Comparison of ENCODE assay signal across 27 mouse cellular contexts in genomic region chr6:140192526-140192925, GRCm38 (mm10).
DNase-seq lines count a peak whose midpoint lies in the region; ATAC-seq and TF ChIP-seq lines count a peak whose summit lies in the region.
"Had no signal": no experiment of that assay in that cellular context is flagged by ENCODE, and none has a peak within 500 bp of the region (broad histone marks: within the 10 kb centered on the region; RNA-seq: fewer than 3 reads in every experiment).

No protein-coding gene starts in this region.

- 86% methylated on average over 17 of the region's 17 CpGs for WGBS in forebrain, embryonic 14.5 days

- TF ChIP-seq CTCF in E14TG2a.4 (conservative IDR thresholded peaks at IDR 0.05; ENCODE audit: low read length), result no peak

- H3K36me3 ChIP-seq in E14TG2a.4 (ENCODE audit: insufficient read depth, low read length) (no peaks in the 10 kb centered on the region), ES-E14 (ENCODE audit: control insufficient read depth, insufficient read depth, low read length, poor library complexity, severe bottlenecking) (no peaks in the 10 kb centered on the region)
- H3K36me3 ChIP-seq in forebrain, embryonic 14.5 days (ENCODE audit: control insufficient read depth, insufficient read depth, low read length), result no peaks in the 10 kb centered on the region
- H3K36me3 ChIP-seq: embryonic facial prominence, embryonic 13.5 days; embryonic facial prominence, embryonic 15.5 days; forebrain, embryonic 10.5 days; forebrain, embryonic 12.5 days; forebrain, embryonic 15.5 days had no signal

- H3K9me3 ChIP-seq in E14TG2a.4 (ENCODE audit: low read length) (no peaks in the 10 kb centered on the region), ES-E14 (ENCODE audit: control insufficient read depth, insufficient read depth, low read depth, low read length) (no peaks in the 10 kb centered on the region)
- H3K9me3 ChIP-seq in forebrain, embryonic 14.5 days (replicated peaks; ENCODE audit: control insufficient read depth, low read length), result no peaks in the 10 kb centered on the region
- H3K9me3 ChIP-seq: embryonic facial prominence, embryonic 13.5 days; embryonic facial prominence, embryonic 15.5 days; forebrain, embryonic 10.5 days; forebrain, embryonic 12.5 days; forebrain, embryonic 15.5 days had no signal

- peak overlapping the region; percentile 43; the same call in 1 of the 2 replicates for H3K27ac ChIP-seq in ES-E14 (ENCODE audit: insufficient read depth, low read depth, low read length, poor library complexity, severe bottlenecking)
- no peak overlapping the region for H3K27ac ChIP-seq in forebrain, embryonic 14.5 days (ENCODE audit: low read depth, low read length)
- H3K27ac ChIP-seq: embryonic facial prominence, embryonic 13.5 days; forebrain, embryonic 10.5 days; forebrain, embryonic 12.5 days; forebrain, embryonic 15.5 days had no signal

- in situ Hi-C loops in ES-E14 (cut with MboI; ENCODE audit: low sequenced_read_pairs in 2 of 2, unreplicated experiment in 2 of 2), result no loop called here

- intact Hi-C loops in heart, postnatal 36 days (cut with DNase I), result no loop called here

- no peak for ATAC-seq in forebrain, embryonic 14.5 days
- ATAC-seq: CD4-positive, CD25-positive, alpha-beta regulatory T cell, adult 4 months; forebrain, embryonic 15.5 days had no signal

- H3K4me2 ChIP-seq in forebrain, embryonic 14.5 days (ENCODE audit: low read length), result no peak overlapping the region
- H3K4me2 ChIP-seq: embryonic facial prominence, embryonic 15.5 days; forebrain, embryonic 12.5 days; forebrain, embryonic 15.5 days had no signal

- peaks cover 73% of the 10 kb centered on the region for H3K4me1 ChIP-seq in E14TG2a.4 (replicated peaks; ENCODE audit: low read depth, low read length)
- H3K4me1 ChIP-seq in ES-E14 (ENCODE audit: control insufficient read depth in 2 of 2, insufficient read depth in 2 of 2, low read length in 2 of 2, poor library complexity in 1 of 2), result peaks cover 12 to 30% of the 10 kb centered on the region in 2 experiments; a peak in 3 of 4 replicates
- H3K4me1 ChIP-seq in forebrain, embryonic 14.5 days (ENCODE audit: control insufficient read depth, insufficient read depth, low read length), result no peaks in the 10 kb centered on the region
- H3K4me1 ChIP-seq: forebrain, embryonic 15.5 days had no signal

- no peak overlapping the region; the same call in 1 of the 2 replicates for H3K9ac ChIP-seq in ES-E14 (ENCODE audit: insufficient read depth, low read depth, low read length, poor library complexity, severe bottlenecking)
- no peak overlapping the region for H3K9ac ChIP-seq in forebrain, embryonic 14.5 days (ENCODE audit: low read length)
- H3K9ac ChIP-seq: embryonic facial prominence, embryonic 13.5 days; embryonic facial prominence, embryonic 15.5 days; forebrain, embryonic 12.5 days; forebrain, embryonic 15.5 days; forebrain, postnatal 0 days had no signal

- no peaks in the 10 kb centered on the region for H3K27me3 ChIP-seq in E14TG2a.4 (ENCODE audit: insufficient read depth, low read length)
- H3K27me3 ChIP-seq in forebrain, embryonic 14.5 days (replicated peaks; ENCODE audit: control insufficient read depth, insufficient read depth, low read length), result no peaks in the 10 kb centered on the region
- H3K27me3 ChIP-seq: CH12.LX; embryonic facial prominence, embryonic 13.5 days; embryonic facial prominence, embryonic 15.5 days; forebrain, embryonic 12.5 days; forebrain, embryonic 15.5 days had no signal

- H3K4me3 ChIP-seq in E14TG2a.4 (replicated peaks; ENCODE audit: low read length), result peak overlapping the region; percentile 58; the same call in 1 of the 2 replicates
- no peak overlapping the region for H3K4me3 ChIP-seq in ES-E14 (ENCODE audit: insufficient read depth in 1 of 2, low read depth in 1 of 2, low read length in 2 of 2, poor library complexity in 1 of 2, severe bottlenecking in 1 of 2)
- H3K4me3 ChIP-seq in forebrain, embryonic 14.5 days (ENCODE audit: low read depth, low read length), result no peak overlapping the region
- H3K4me3 ChIP-seq: embryonic facial prominence, embryonic 13.5 days; embryonic facial prominence, embryonic 15.5 days; erythroblast, embryonic 14.5 days; forebrain, embryonic 10.5 days; forebrain, embryonic 12.5 days; forebrain, embryonic 15.5 days had no signal

- peak; percentile 75 for DNase-seq in heart, adult 11 months
- no peak for DNase-seq in heart, postnatal 36 days
- no peak for DNase-seq in ES-E14 (ENCODE audit: low read depth, low spot score)
- peak; percentile 46 for DNase-seq in ZHBTc4 (ENCODE audit: low read depth, low spot score)
- DNase-seq in forebrain, embryonic 14.5 days (ENCODE audit: low spot score), result no peak
- DNase-seq in gastrocnemius, adult 18-20 months (ENCODE audit: low spot score), result no peak
- DNase-seq: adrenal gland, adult 2 months; adrenal gland, postnatal 10 days; adrenal gland, postnatal 25 days; B cell, adult 2 months; cerebellum, adult 11 months; cerebellum, adult 18-20 months; cerebellum, adult 8-10 months; cerebellum, adult 9-11 months; cerebellum, postnatal 14 days; cerebellum, postnatal 36 days; embryo, embryonic 11 days; forebrain, postnatal 0 days had no signal

TF ChIP-seq in ES-E14, 5 proteins besides CTCF, POLR2A, EP300 and RAD21:
- TF ChIP-seq ZC3H11A (IDR thresholded peaks at IDR 0.05; ENCODE audit: borderline replicate concordance, low read depth, low read length) (no peak), MAFK (IDR thresholded peaks at IDR 0.05; ENCODE audit: insufficient read depth, low read depth, low read length) (no peak)
TF ChIP-seq in ES-E14: peak in this region for 0.

Comparison
In these comparisons a context has a peak if more than half of its experiments do, and no peak if none do; other contexts are left out.
1. DNase-seq: peak in heart, adult 11 months (single experiment) and ZHBTc4 (single experiment); none in heart, postnatal 36 days (0 of 2), ES-E14 (single experiment), forebrain, embryonic 14.5 days (single experiment) and gastrocnemius, adult 18-20 months (single experiment).